Mouse (Mus musculus): ENCODE results near the gene Doc2g. TPM values are rescaled to one million over a fixed set of nuclear protein-coding genes. Genes with fewer than 3 reads are reported as not detected.

Gene Doc2g
- polyA plus RNA-seq, 1 experiment from 2014 or later, result 2.6 TPM

DNA sequence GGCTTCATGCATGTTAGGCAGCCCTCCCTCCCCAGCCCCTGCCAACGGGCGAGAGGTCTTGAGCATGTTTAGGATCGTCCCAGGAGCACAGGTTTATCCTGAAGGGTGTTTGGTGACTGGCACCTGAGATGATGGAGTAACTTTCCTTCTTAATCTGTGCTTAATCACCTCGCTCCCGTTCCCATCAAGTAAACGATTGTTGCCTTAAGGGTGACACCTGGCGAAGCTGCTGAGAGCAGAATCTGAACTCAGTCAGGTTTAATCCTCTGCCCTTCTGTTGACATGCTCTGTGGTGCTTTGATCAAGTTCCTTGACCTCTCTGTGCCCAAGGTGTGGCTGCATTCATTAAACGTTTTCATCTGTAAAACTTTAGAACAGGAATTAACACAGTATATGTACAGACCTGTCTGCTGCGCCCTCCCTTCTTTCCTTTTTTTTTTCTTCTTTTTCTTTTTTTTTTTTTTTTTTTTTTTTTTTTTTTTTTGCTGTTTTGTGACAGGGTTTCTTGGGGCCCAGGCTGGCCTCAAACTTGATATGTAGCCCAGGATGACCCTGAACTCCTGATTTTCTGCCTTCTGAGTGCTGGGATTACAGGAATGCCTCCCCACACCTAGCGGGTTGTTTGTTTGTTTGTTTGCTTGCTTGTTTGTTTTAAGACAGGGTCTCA, 14.9 kb downstream of the Doc2g start:
- WGBS, result 68% methylated on average over 10 of the region's 10 CpGs
- no peak overlapping the region for H3K4me3 ChIP-seq (replicated peaks; ENCODE audit: low read depth, low read length)
- no peaks in the 10 kb centered on the region for H3K9me3 ChIP-seq (replicated peaks; ENCODE audit: low read length)
- no peak overlapping the region for H3K27ac ChIP-seq
- H3K9ac ChIP-seq (ENCODE audit: low read depth, low read length), result no peak overlapping the region
- TF ChIP-seq CTCF (IDR thresholded peaks at IDR 0.05; ENCODE audit: low read depth), result no peak
- ATAC-seq (replicated peaks; ENCODE audit: low FRiP score, low read depth), result no peak
- no peak for DNase-seq (ENCODE audit: low spot score)
- no peak overlapping the region for H3K4me2 ChIP-seq (ENCODE audit: low read length)
- H3K27me3 ChIP-seq (ENCODE audit: insufficient read depth, low read length), result no peaks in the 10 kb centered on the region
- no peaks in the 10 kb centered on the region for H3K4me1 ChIP-seq (replicated peaks; ENCODE audit: insufficient read depth, low read length)
- no peaks in the 10 kb centered on the region for H3K36me3 ChIP-seq (ENCODE audit: insufficient read depth, low read length)

DNA sequence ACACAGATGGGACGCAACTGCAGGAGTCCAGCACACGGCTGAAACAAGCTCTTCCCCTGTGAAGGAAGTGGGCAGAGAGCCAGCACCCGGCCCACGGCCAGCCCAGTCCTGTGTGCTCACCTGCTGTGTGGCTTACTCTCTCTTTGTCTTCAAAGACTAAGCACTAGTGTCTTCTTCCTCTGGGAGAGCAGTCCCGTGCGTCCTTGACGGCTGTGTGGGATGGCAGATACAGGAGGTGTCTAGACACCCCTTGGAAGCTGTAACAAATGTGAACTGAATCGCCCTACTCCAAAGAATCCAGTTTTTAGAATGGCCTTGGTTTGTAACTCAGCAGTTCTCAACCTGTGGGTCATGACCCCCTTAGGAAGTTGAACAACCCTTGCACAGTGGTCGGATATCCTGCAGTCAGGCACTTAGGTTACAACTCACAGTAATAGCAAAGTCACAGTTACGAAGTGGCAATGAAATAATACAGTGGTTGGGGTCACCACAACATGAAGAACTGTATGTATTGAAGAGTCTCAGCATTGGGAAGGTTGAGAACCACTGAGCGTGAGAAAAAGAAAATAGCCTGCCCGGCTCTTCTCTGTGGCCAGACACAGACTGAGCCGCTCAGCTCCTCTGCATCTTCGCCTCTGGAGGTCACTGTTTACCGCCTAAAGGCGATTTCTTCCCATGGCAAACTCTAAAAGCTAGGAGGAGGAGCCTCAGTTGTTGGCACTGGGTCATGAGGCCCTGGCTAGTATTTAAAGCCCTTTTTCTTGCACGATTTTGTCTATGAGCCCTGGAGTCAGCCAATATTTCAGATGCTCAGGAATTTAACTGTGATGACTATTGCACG, 15.8 kb downstream of the Doc2g start:
- peak; percentile 95 for DNase-seq (ENCODE audit: low spot score)
- Histone ChIP-seq H3K36me3 (ENCODE audit: insufficient read depth, low read length) (no peaks in the 10 kb centered on the region), H3K27ac (no peak overlapping the region), H3K4me2 (ENCODE audit: low read length) (no peak overlapping the region), H3K9ac (ENCODE audit: low read depth, low read length) (no peak overlapping the region), H3K4me3 (replicated peaks; ENCODE audit: low read depth, low read length) (no peak overlapping the region), H3K27me3 (ENCODE audit: insufficient read depth, low read length) (no peaks in the 10 kb centered on the region), H3K4me1 (replicated peaks; ENCODE audit: insufficient read depth, low read length) (no peaks in the 10 kb centered on the region), H3K9me3 (replicated peaks; ENCODE audit: low read length) (no peaks in the 10 kb centered on the region)
- peak; percentile 91 for TF ChIP-seq CTCF (IDR thresholded peaks at IDR 0.05; ENCODE audit: low read depth)
- ATAC-seq (replicated peaks; ENCODE audit: low FRiP score, low read depth), result peak; percentile 81
- 30% methylated on average over 18 of the region's 18 CpGs for WGBS

DNA sequence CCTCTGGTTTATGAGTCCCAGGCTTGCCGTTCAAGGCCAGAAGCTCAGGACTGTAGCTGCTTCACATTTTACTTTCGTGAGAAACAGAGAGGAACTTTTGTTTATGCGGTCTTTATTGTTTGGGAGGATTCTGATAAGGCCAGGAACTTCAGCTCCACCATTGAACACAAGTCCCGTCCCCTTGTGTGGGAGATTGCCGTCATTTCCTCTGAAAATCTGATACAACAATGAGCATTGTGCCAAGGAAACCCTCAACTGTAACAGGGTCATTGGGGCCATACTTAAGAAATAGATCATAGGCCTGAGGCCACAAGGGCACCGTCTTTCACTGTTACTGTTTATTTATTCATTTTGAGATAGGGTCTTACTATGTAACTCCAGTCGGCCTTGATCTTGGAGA, 20.1 kb downstream of the Doc2g start:
- no peak for ATAC-seq (replicated peaks; ENCODE audit: low FRiP score, low read depth)
- no peak for TF ChIP-seq CTCF (IDR thresholded peaks at IDR 0.05; ENCODE audit: low read depth)
- H3K4me3 ChIP-seq (replicated peaks; ENCODE audit: low read depth, low read length), result no peak overlapping the region
- H3K9me3 ChIP-seq (replicated peaks; ENCODE audit: low read length), result no peaks in the 10 kb centered on the region
- no peak for DNase-seq (ENCODE audit: low spot score)
- no peak overlapping the region for H3K9ac ChIP-seq (ENCODE audit: low read depth, low read length)
- H3K36me3 ChIP-seq (ENCODE audit: insufficient read depth, low read length), result no peaks in the 10 kb centered on the region
- 61% methylated on average over 7 of the region's 7 CpGs for WGBS
- H3K4me1 ChIP-seq (replicated peaks; ENCODE audit: insufficient read depth, low read length), result no peaks in the 10 kb centered on the region
- H3K4me2 ChIP-seq (ENCODE audit: low read length), result no peak overlapping the region
- no peak overlapping the region for H3K27ac ChIP-seq
- no peaks in the 10 kb centered on the region for H3K27me3 ChIP-seq (ENCODE audit: insufficient read depth, low read length)

DNA sequence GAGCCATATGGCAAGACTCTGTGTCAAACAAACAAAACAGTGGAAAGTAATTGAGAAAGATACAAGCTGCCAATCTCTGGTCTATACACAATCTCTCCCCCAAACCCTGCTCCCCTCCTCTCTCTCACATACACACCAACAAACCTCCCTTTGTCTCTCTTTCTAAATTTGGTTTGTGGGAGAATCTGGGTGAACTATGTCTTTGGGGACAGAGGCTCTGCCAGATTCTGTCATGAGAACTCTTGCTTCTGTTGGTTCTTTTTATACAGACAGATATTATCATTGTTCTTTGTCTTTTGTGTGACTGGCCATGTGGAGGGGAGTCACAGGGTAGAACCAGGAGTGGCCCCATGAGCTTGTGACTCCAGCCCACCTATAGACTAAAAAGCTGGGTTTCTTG, 24.5 kb downstream of the Doc2g start:
- Histone ChIP-seq H3K36me3 (ENCODE audit: insufficient read depth, low read length) (no peaks in the 10 kb centered on the region), H3K27ac (no peak overlapping the region), H3K27me3 (ENCODE audit: insufficient read depth, low read length) (no peaks in the 10 kb centered on the region), H3K4me3 (replicated peaks; ENCODE audit: low read depth, low read length) (no peak overlapping the region), H3K4me1 (replicated peaks; ENCODE audit: insufficient read depth, low read length) (no peaks in the 10 kb centered on the region), H3K4me2 (ENCODE audit: low read length) (no peak overlapping the region), H3K9ac (ENCODE audit: low read depth, low read length) (no peak overlapping the region), H3K9me3 (replicated peaks; ENCODE audit: low read length) (no peaks in the 10 kb centered on the region)
- no peak for DNase-seq (ENCODE audit: low spot score)
- no peak for TF ChIP-seq CTCF (IDR thresholded peaks at IDR 0.05; ENCODE audit: low read depth)
- no peak for ATAC-seq (replicated peaks; ENCODE audit: low FRiP score, low read depth)

DNA sequence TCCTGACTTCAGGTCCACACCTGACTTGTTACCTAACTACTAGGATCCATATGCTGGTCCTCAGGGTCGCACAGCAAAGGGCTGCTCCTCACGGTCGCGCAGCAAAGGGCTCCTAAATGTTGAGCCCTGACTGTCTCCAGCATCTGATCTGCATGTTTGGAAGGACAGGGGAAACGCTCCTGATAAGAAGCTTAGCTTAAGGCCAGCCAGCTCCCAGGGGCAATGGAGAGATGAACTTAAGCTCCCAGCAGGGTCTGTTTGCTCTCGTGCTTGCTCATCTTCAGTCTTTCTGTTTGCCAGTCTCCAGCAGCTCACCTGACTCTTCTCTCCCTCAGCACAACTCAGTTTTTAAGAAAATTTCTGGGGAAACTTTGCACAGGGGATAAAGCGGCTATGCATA, 29.6 kb downstream of the Doc2g start:
- no peaks in the 10 kb centered on the region for H3K9me3 ChIP-seq (replicated peaks; ENCODE audit: low read length)
- H3K4me1 ChIP-seq (replicated peaks; ENCODE audit: insufficient read depth, low read length), result 0 out of 2 replicates have a peak, but pooled peaks cover 4% of the 10 kb centered on the region
- no peak for DNase-seq (ENCODE audit: low spot score)
- TF ChIP-seq CTCF (IDR thresholded peaks at IDR 0.05; ENCODE audit: low read depth), result no peak
- no peaks in the 10 kb centered on the region for H3K27me3 ChIP-seq (ENCODE audit: insufficient read depth, low read length)
- no peak for ATAC-seq (replicated peaks; ENCODE audit: low FRiP score, low read depth)
- H3K9ac ChIP-seq (ENCODE audit: low read depth, low read length), result no peak overlapping the region
- H3K36me3 ChIP-seq (ENCODE audit: insufficient read depth, low read length), result no peaks in the 10 kb centered on the region
- WGBS, result 63% methylated on average over 7 of the region's 7 CpGs
- H3K4me2 ChIP-seq (ENCODE audit: low read length), result no peak overlapping the region
- no peak overlapping the region for H3K4me3 ChIP-seq (replicated peaks; ENCODE audit: low read depth, low read length)
- H3K27ac ChIP-seq, result no peak overlapping the region

DNA sequence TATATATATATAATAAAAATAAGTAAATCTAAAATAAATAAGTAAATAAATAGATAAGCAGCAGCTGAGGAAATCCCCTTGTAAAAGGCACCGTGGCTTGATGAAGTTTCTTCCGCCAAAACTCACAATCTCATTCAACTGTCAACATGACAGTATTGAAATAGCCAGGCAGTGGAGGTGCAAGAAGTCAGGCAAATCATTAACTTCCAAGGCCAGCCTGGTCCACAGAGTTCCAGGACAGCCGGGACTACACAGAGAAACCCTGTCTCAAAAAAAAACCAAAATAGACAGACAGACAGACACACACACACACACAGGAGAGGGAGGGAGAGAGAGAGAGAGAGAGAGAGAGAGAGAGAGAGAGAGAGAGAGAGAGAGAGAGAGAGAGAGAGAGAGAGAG, 30.2 kb downstream of the Doc2g start:
- H3K36me3 ChIP-seq (ENCODE audit: insufficient read depth, low read length), result no peaks in the 10 kb centered on the region
- no peak for TF ChIP-seq CTCF (IDR thresholded peaks at IDR 0.05; ENCODE audit: low read depth)
- no peak overlapping the region for H3K4me2 ChIP-seq (ENCODE audit: low read length)
- H3K9me3 ChIP-seq (replicated peaks; ENCODE audit: low read length), result no peaks in the 10 kb centered on the region
- no peak for ATAC-seq (replicated peaks; ENCODE audit: low FRiP score, low read depth)
- H3K4me3 ChIP-seq (replicated peaks; ENCODE audit: low read depth, low read length), result no peak overlapping the region
- 51% methylated on average over 3 of the region's 3 CpGs for WGBS
- no peak overlapping the region for H3K27ac ChIP-seq
- H3K27me3 ChIP-seq (ENCODE audit: insufficient read depth, low read length), result no peaks in the 10 kb centered on the region
- H3K9ac ChIP-seq (ENCODE audit: low read depth, low read length), result no peak overlapping the region
- no peak for DNase-seq (ENCODE audit: low spot score)
- H3K4me1 ChIP-seq (replicated peaks; ENCODE audit: insufficient read depth, low read length), result 0 out of 2 replicates have a peak, but pooled peaks cover 4% of the 10 kb centered on the region

All from kidney, postnatal 0 days (tissue).